Mouse (Mus musculus): ENCODE measurements around the gene Cspg4. TPM values are rescaled to one million over a fixed set of nuclear protein-coding genes. Genes with fewer than 3 reads are reported as not detected.

Cspg4 gene
- polyA plus RNA-seq, 1 experiment from 2014 or later: 29.3 TPM

GRCm38 (mm10) chr9:56840721-56841120, 24.1 kb upstream of the Cspg4 start:
- H3K9ac ChIP-seq (ENCODE audit: low read length): no peak overlapping the region
- H3K27ac ChIP-seq (ENCODE audit: low read length): no peak overlapping the region
- H3K4me2 ChIP-seq (ENCODE audit: low read depth, low read length): no peak overlapping the region
- 78% methylated on average over 5 of the region's 5 CpGs for WGBS
- H3K4me1 ChIP-seq (ENCODE audit: control insufficient read depth, insufficient read depth, low read length): peaks cover 10% of the 10 kb centered on the region
- no peaks in the 10 kb centered on the region for H3K27me3 ChIP-seq (ENCODE audit: control insufficient read depth, insufficient read depth, low read length)
- no peaks in the 10 kb centered on the region for H3K9me3 ChIP-seq (replicated peaks; ENCODE audit: control insufficient read depth, low read length)
- no peak for ATAC-seq (replicated peaks; ENCODE audit: extremely low read depth, insufficient read depth, low FRiP score)
- no peak overlapping the region for H3K4me3 ChIP-seq (ENCODE audit: low read length)
- H3K36me3 ChIP-seq (ENCODE audit: control insufficient read depth, insufficient read depth): no peaks in the 10 kb centered on the region

- Histone ChIP-seq H3K9ac (ENCODE audit: low read length) (no peak overlapping the region), H3K4me3 (ENCODE audit: low read length) (no peak overlapping the region), H3K27ac (ENCODE audit: low read length) (no peak overlapping the region), H3K9me3 (replicated peaks; ENCODE audit: control insufficient read depth, low read length) (no peaks in the 10 kb centered on the region), H3K36me3 (ENCODE audit: control insufficient read depth, insufficient read depth) (no peaks in the 10 kb centered on the region), H3K4me2 (ENCODE audit: low read depth, low read length) (no peak overlapping the region), H3K27me3 (ENCODE audit: control insufficient read depth, insufficient read depth, low read length) (no peaks in the 10 kb centered on the region), H3K4me1 (ENCODE audit: control insufficient read depth, insufficient read depth, low read length) (peaks cover 8% of the 10 kb centered on the region)
- ATAC-seq (replicated peaks; ENCODE audit: extremely low read depth, insufficient read depth, low FRiP score): no peak
Observed at GRCm38 (mm10) chr9:56841864-56842263, 23.0 kb upstream of the Cspg4 start.

- no peaks in the 10 kb centered on the region for H3K36me3 ChIP-seq (ENCODE audit: control insufficient read depth, insufficient read depth)
- H3K4me2 ChIP-seq (ENCODE audit: low read depth, low read length): no peak overlapping the region
- H3K4me1 ChIP-seq (ENCODE audit: control insufficient read depth, insufficient read depth, low read length): peaks cover 8% of the 10 kb centered on the region
- no peak overlapping the region for H3K4me3 ChIP-seq (ENCODE audit: low read length)
- no peak for ATAC-seq (replicated peaks; ENCODE audit: extremely low read depth, insufficient read depth, low FRiP score)
- H3K9me3 ChIP-seq (replicated peaks; ENCODE audit: control insufficient read depth, low read length): no peaks in the 10 kb centered on the region
- no peak overlapping the region for H3K9ac ChIP-seq (ENCODE audit: low read length)
- H3K27me3 ChIP-seq (ENCODE audit: control insufficient read depth, insufficient read depth, low read length): no peaks in the 10 kb centered on the region
- H3K27ac ChIP-seq (ENCODE audit: low read length): no peak overlapping the region
- WGBS: 37% methylated on average over 3 of the region's 3 CpGs
Observed at GRCm38 (mm10) chr9:56842303-56842719, 22.5 kb upstream of the Cspg4 start.

GRCm38 (mm10) chr9:56843679-56844188, 21.1 kb upstream of the Cspg4 start:
- WGBS: 39% methylated on average over 7 of the region's 7 CpGs
- Histone ChIP-seq H3K4me2 (ENCODE audit: low read depth, low read length) (no peak overlapping the region), H3K9ac (ENCODE audit: low read length) (no peak overlapping the region), H3K4me3 (ENCODE audit: low read length) (no peak overlapping the region), H3K9me3 (replicated peaks; ENCODE audit: control insufficient read depth, low read length) (no peaks in the 10 kb centered on the region), H3K27ac (ENCODE audit: low read length) (no peak overlapping the region), H3K36me3 (ENCODE audit: control insufficient read depth, insufficient read depth) (no peaks in the 10 kb centered on the region), H3K27me3 (ENCODE audit: control insufficient read depth, insufficient read depth, low read length) (no peaks in the 10 kb centered on the region), H3K4me1 (ENCODE audit: control insufficient read depth, insufficient read depth, low read length) (peaks cover 8% of the 10 kb centered on the region)
- ATAC-seq (replicated peaks; ENCODE audit: extremely low read depth, insufficient read depth, low FRiP score): no peak; the same call in 1 of the 2 replicates

GRCm38 (mm10) chr9:56844644-56845043, 20.2 kb upstream of the Cspg4 start:
- no peak for ATAC-seq (replicated peaks; ENCODE audit: extremely low read depth, insufficient read depth, low FRiP score)

GRCm38 (mm10) chr9:56847523-56847922, 17.3 kb upstream of the Cspg4 start:
- Histone ChIP-seq H3K36me3 (ENCODE audit: control insufficient read depth, insufficient read depth) (no peaks in the 10 kb centered on the region), H3K27ac (ENCODE audit: low read length) (no peak overlapping the region), H3K9ac (ENCODE audit: low read length) (no peak overlapping the region), H3K4me2 (ENCODE audit: low read depth, low read length) (no peak overlapping the region), H3K4me1 (ENCODE audit: control insufficient read depth, insufficient read depth, low read length) (peaks cover 23% of the 10 kb centered on the region), H3K4me3 (ENCODE audit: low read length) (no peak overlapping the region), H3K27me3 (ENCODE audit: control insufficient read depth, insufficient read depth, low read length) (no peaks in the 10 kb centered on the region), H3K9me3 (replicated peaks; ENCODE audit: control insufficient read depth, low read length) (no peaks in the 10 kb centered on the region)
- 11% methylated on average over 3 of the region's 3 CpGs for WGBS
- no peak for ATAC-seq (replicated peaks; ENCODE audit: extremely low read depth, insufficient read depth, low FRiP score)

More at GRCm38 (mm10) chr9:56844644-56845043, 20.2 kb upstream of the Cspg4 start:
- Histone ChIP-seq H3K36me3 (ENCODE audit: control insufficient read depth, insufficient read depth) (no peaks in the 10 kb centered on the region), H3K4me1 (ENCODE audit: control insufficient read depth, insufficient read depth, low read length) (peaks cover 7% of the 10 kb centered on the region), H3K4me3 (ENCODE audit: low read length) (no peak overlapping the region), H3K4me2 (ENCODE audit: low read depth, low read length) (no peak overlapping the region), H3K9ac (ENCODE audit: low read length) (no peak overlapping the region), H3K27me3 (ENCODE audit: control insufficient read depth, insufficient read depth, low read length) (no peaks in the 10 kb centered on the region), H3K9me3 (replicated peaks; ENCODE audit: control insufficient read depth, low read length) (no peaks in the 10 kb centered on the region), H3K27ac (ENCODE audit: low read length) (no peak overlapping the region)
- WGBS: 74% methylated on average over 8 of the region's 8 CpGs

GRCm38 (mm10) chr9:56850128-56850904, 14.5 kb upstream of the Cspg4 start:
- H3K27me3 ChIP-seq (ENCODE audit: control insufficient read depth, insufficient read depth, low read length): no peaks in the 10 kb centered on the region
- no peak for ATAC-seq (replicated peaks; ENCODE audit: extremely low read depth, insufficient read depth, low FRiP score)
- WGBS: 63% methylated on average over 14 of the region's 14 CpGs

GRCm38 (mm10) chr9:56850905-56851252, 14.0 kb upstream of the Cspg4 start:
- Histone ChIP-seq H3K4me3 (ENCODE audit: low read length) (no peak overlapping the region), H3K36me3 (ENCODE audit: control insufficient read depth, insufficient read depth) (no peaks in the 10 kb centered on the region), H3K9me3 (replicated peaks; ENCODE audit: control insufficient read depth, low read length) (no peaks in the 10 kb centered on the region), H3K4me2 (ENCODE audit: low read depth, low read length) (no peak overlapping the region), H3K4me1 (ENCODE audit: control insufficient read depth, insufficient read depth, low read length) (peaks cover 23% of the 10 kb centered on the region), H3K9ac (ENCODE audit: low read length) (no peak overlapping the region), H3K27ac (ENCODE audit: low read length) (no peak overlapping the region), H3K27me3 (ENCODE audit: control insufficient read depth, insufficient read depth, low read length) (no peaks in the 10 kb centered on the region)
- ATAC-seq (replicated peaks; ENCODE audit: extremely low read depth, insufficient read depth, low FRiP score): no peak
- WGBS: 74% methylated on average over 4 of the region's 4 CpGs

More at GRCm38 (mm10) chr9:56850128-56850904, 14.5 kb upstream of the Cspg4 start:
- Histone ChIP-seq H3K4me1 (ENCODE audit: control insufficient read depth, insufficient read depth, low read length) (peaks cover 23% of the 10 kb centered on the region), H3K36me3 (ENCODE audit: control insufficient read depth, insufficient read depth) (no peaks in the 10 kb centered on the region), H3K27ac (ENCODE audit: low read length) (no peak overlapping the region), H3K9ac (ENCODE audit: low read length) (no peak overlapping the region), H3K9me3 (replicated peaks; ENCODE audit: control insufficient read depth, low read length) (no peaks in the 10 kb centered on the region), H3K4me3 (ENCODE audit: low read length) (no peak overlapping the region), H3K4me2 (ENCODE audit: low read depth, low read length) (no peak overlapping the region)

GRCm38 (mm10) chr9:56851778-56852177, 13.1 kb upstream of the Cspg4 start:
- H3K36me3 ChIP-seq (ENCODE audit: control insufficient read depth, insufficient read depth): no peaks in the 10 kb centered on the region
- H3K27ac ChIP-seq (ENCODE audit: low read length): peak overlapping the region; percentile 55; the same call in 1 of the 2 replicates
- H3K9ac ChIP-seq (ENCODE audit: low read length): peak overlapping the region; percentile 36
- H3K4me3 ChIP-seq (ENCODE audit: low read length): no peak overlapping the region
- peak; percentile 74 for ATAC-seq (replicated peaks; ENCODE audit: extremely low read depth, insufficient read depth, low FRiP score)
- H3K9me3 ChIP-seq (replicated peaks; ENCODE audit: control insufficient read depth, low read length): no peaks in the 10 kb centered on the region
- H3K27me3 ChIP-seq (ENCODE audit: control insufficient read depth, insufficient read depth, low read length): no peaks in the 10 kb centered on the region
- peak overlapping the region; percentile 17; the same call in 1 of the 2 replicates for H3K4me2 ChIP-seq (ENCODE audit: low read depth, low read length)
- peaks cover 23% of the 10 kb centered on the region for H3K4me1 ChIP-seq (ENCODE audit: control insufficient read depth, insufficient read depth, low read length)
- WGBS: 17% methylated on average over 11 of the region's 11 CpGs
